Mouse (Mus musculus) MEL (cell line): ENCODE measurements around the gene Ank2. TPM values are rescaled to one million over a fixed set of nuclear protein-coding genes. Genes with fewer than 3 reads are reported as not detected.
"Not testable (repeated sequence)": the region's sequence is repeated elsewhere in the genome, so short reads cannot be mapped to it uniquely, and the experiment has no call there.

Source experiments
- DNase-seq: peaks from one replicate; pipeline ENCODE4 v3.0.0; 2011; ENCODE audit warnings: low read depth, low spot score
- H3K27ac ChIP-seq: 2 replicates; pipeline ENCODE4 v1.5.1; 2012; ENCODE audit warnings: low read depth, mild to moderate bottlenecking, control low read depth, low read length, moderate library complexity; ENCODE audit not compliant: control insufficient read depth
- H3K27me3 ChIP-seq, 2 experiments: fragments of 150-350 bp in 1 of 2; sonication (generic) in 1 of 2; 2 replicates each; pipeline ENCODE4 v1.6.1; 2012; ENCODE audit warnings: low read length in 2 of 2, mild to moderate bottlenecking in 2 of 2, improper control_type of control experiment in 1 of 2, moderate library complexity in 1 of 2; ENCODE audit not compliant: insufficient read depth in 2 of 2, control insufficient read depth in 1 of 2
- H3K36me3 ChIP-seq, 2 experiments: 2 replicates each; pipeline ENCODE4 v1.6.1; 2012 to 2014; ENCODE audit warnings: low read length in 2 of 2, improper control_type of control experiment in 1 of 2, inconsistent platforms in 1 of 2, mild to moderate bottlenecking in 1 of 2; ENCODE audit not compliant: insufficient read depth in 2 of 2, control insufficient read depth in 1 of 2
- H3K4me1 ChIP-seq, 2 experiments: fragments of 150-350 bp in 1 of 2; sonication (generic) in 1 of 2; 2 replicates each; pipeline ENCODE4 v1.6.1; 2012; ENCODE audit warnings: low read length in 2 of 2, improper control_type of control experiment in 1 of 2, mild to moderate bottlenecking in 1 of 2; ENCODE audit not compliant: insufficient read depth in 2 of 2, control insufficient read depth in 1 of 2
- H3K4me3 ChIP-seq, 2 experiments: fragments of 150-350 bp in 1 of 2; sonication (generic) in 1 of 2; 2 replicates each; pipeline ENCODE4 v1.5.1; 2012; ENCODE audit warnings: low read depth in 2 of 2, low read length in 2 of 2, mild to moderate bottlenecking in 2 of 2, moderate library complexity in 2 of 2, control low read depth in 1 of 2, improper control_type of control experiment in 1 of 2; ENCODE audit not compliant: control insufficient read depth in 1 of 2, insufficient read depth in 1 of 2
- H3K79me2 ChIP-seq: 2 replicates; pipeline ENCODE4 v1.6.1; 2012; ENCODE audit warnings: mild to moderate bottlenecking, low read length, moderate library complexity; ENCODE audit not compliant: control insufficient read depth, poor library complexity, insufficient read depth
- H3K9ac ChIP-seq: 2 replicates; pipeline ENCODE4 v1.6.1; 2012; ENCODE audit warnings: low read depth, mild to moderate bottlenecking, control low read depth, low read length, moderate library complexity; ENCODE audit not compliant: control insufficient read depth, poor library complexity, severe bottlenecking
- H3K9me3 ChIP-seq: fragments of 150-350 bp; sonication (generic); replicated peaks from 2 replicates; pipeline ENCODE4 v1.6.1; 2012; ENCODE audit warnings: mild to moderate bottlenecking, low read length, improper control_type of control experiment, moderate library complexity; ENCODE audit not compliant: insufficient read depth
- CHD1 ChIP-seq: IDR thresholded peaks from 2 replicates; pipeline ENCODE4 v1.6.1; 2012; ENCODE audit warnings: low read depth, mild to moderate bottlenecking, inconsistent platforms, low read length, improper control_type of control experiment
- CTCF ChIP-seq, 3 experiments: IDR thresholded peaks in 2 of 3; conservative IDR thresholded peaks in 1 of 3; 2 replicates each; pipeline ENCODE4 v1.5.1; 2011 to 2012; ENCODE audit warnings: low read length in 3 of 3, low read depth in 2 of 3, mild to moderate bottlenecking in 2 of 3, improper control_type of control experiment in 1 of 3, inconsistent platforms in 1 of 3, mixed read lengths in 1 of 3, moderate library complexity in 1 of 3; ENCODE audit not compliant: control insufficient read depth in 1 of 3, insufficient read depth in 1 of 3, poor library complexity in 1 of 3, severe bottlenecking in 1 of 3
- E2F4 ChIP-seq: IDR thresholded peaks from 2 replicates; pipeline ENCODE4 v1.6.1; 2011; ENCODE audit warnings: low read depth, low read length, improper control_type of control experiment, borderline replicate concordance
- EP300 ChIP-seq, 2 experiments: IDR thresholded peaks; 2 replicates each; pipeline ENCODE4 v1.6.1; 2011; ENCODE audit warnings: improper control_type of control experiment in 2 of 2, low read length in 2 of 2, low read depth in 1 of 2, mild to moderate bottlenecking in 1 of 2
- ETS1 ChIP-seq: IDR thresholded peaks from 2 replicates; pipeline ENCODE4 v1.6.1; 2012; ENCODE audit warnings: low read depth, mild to moderate bottlenecking, inconsistent platforms, low read length, improper control_type of control experiment, moderate library complexity
- MAFK ChIP-seq: IDR thresholded peaks from 2 replicates; pipeline ENCODE4 v1.6.1; 2011; ENCODE audit warnings: low read depth, mild to moderate bottlenecking, low read length, improper control_type of control experiment, borderline replicate concordance
- MAX ChIP-seq: IDR thresholded peaks from 2 replicates; pipeline ENCODE4 v1.6.1; 2011; ENCODE audit warnings: low read length, improper control_type of control experiment
- MYC ChIP-seq: IDR thresholded peaks from 2 replicates; pipeline ENCODE4 v1.6.1; 2011; ENCODE audit warnings: low read depth, mild to moderate bottlenecking, low read length, improper control_type of control experiment, moderate library complexity
- POLR2A ChIP-seq, 2 experiments: IDR thresholded peaks; 2 replicates each; pipeline ENCODE4 v1.6.1; 2011 to 2012; ENCODE audit warnings: low read length in 2 of 2, mild to moderate bottlenecking in 2 of 2, control low read depth in 1 of 2, improper control_type of control experiment in 1 of 2, low read depth in 1 of 2, moderate library complexity in 1 of 2; ENCODE audit not compliant: control insufficient read depth in 1 of 2, insufficient read depth in 1 of 2, poor library complexity in 1 of 2
- POLR2AphosphoS5 ChIP-seq: IDR thresholded peaks from 2 replicates; pipeline ENCODE4 v1.6.1; 2012; ENCODE audit warnings: low read depth, borderline replicate concordance, mild to moderate bottlenecking, inconsistent platforms, low read length, moderate library complexity, mixed read lengths
- RAD21 ChIP-seq: IDR thresholded peaks from 2 replicates; pipeline ENCODE4 v1.6.1; 2011; ENCODE audit warnings: mild to moderate bottlenecking, low read depth, low read length, improper control_type of control experiment
- RCOR1 ChIP-seq: IDR thresholded peaks from 2 replicates; pipeline ENCODE4 v1.6.1; 2012; ENCODE audit warnings: low read depth, mild to moderate bottlenecking, inconsistent platforms, low read length, improper control_type of control experiment
- TAL1 ChIP-seq: IDR thresholded peaks from 2 replicates; pipeline ENCODE4 v1.6.1; 2012; ENCODE audit warnings: mild to moderate bottlenecking, inconsistent platforms, low read length, moderate library complexity, mixed read lengths
- TCF12 ChIP-seq: IDR thresholded peaks from 2 replicates; pipeline ENCODE4 v1.6.1; 2014; ENCODE audit warnings: low read depth, mild to moderate bottlenecking, inconsistent platforms, low read length, improper control_type of control experiment, moderate library complexity
- USF2 ChIP-seq, 2 experiments: IDR thresholded peaks; 2 replicates each; pipeline ENCODE4 v1.6.1; 2011 to 2012; ENCODE audit warnings: improper control_type of control experiment in 2 of 2, low read length in 2 of 2, borderline replicate concordance in 1 of 2, inconsistent platforms in 1 of 2, low read depth in 1 of 2, mild to moderate bottlenecking in 1 of 2; ENCODE audit not compliant: insufficient read depth in 1 of 2
- ZC3H11A ChIP-seq: IDR thresholded peaks from 2 replicates; pipeline ENCODE4 v1.6.1; 2012; ENCODE audit warnings: low read depth, mild to moderate bottlenecking, inconsistent platforms, low read length, improper control_type of control experiment
- ZKSCAN1 ChIP-seq: IDR thresholded peaks from 2 replicates; pipeline ENCODE4 v1.6.1; 2012; ENCODE audit warnings: low read depth, mild to moderate bottlenecking, inconsistent platforms, low read length, improper control_type of control experiment, moderate library complexity
- ZNF384 ChIP-seq: IDR thresholded peaks from 2 replicates; pipeline ENCODE4 v1.6.1; 2012; ENCODE audit warnings: low read depth, mild to moderate bottlenecking, inconsistent platforms, low read length, improper control_type of control experiment
- polyA plus RNA-seq, 2 experiments: library from polyadenylated mRNA; stranded (reverse) in 1 of 2; unstranded in 1 of 2; fragments of >175 nt in 1 of 2; fragments of >200 nt in 1 of 2; gene quantifications; 2 replicates each; pipeline versions ENCODE4 v1.2.1 to v1.2.4; 2012; ENCODE audit warnings: low replicate concordance in 2 of 2, low read depth in 1 of 2; ENCODE audit not compliant: insufficient read length in 2 of 2, insufficient read depth in 1 of 2, missing spikeins in 1 of 2
- total RNA-seq: library from RNA; depleted of rRNA; stranded (reverse); fragments of 300-350 nt; gene quantifications from 2 replicates; pipeline ENCODE4 v1.2.3, GENCODE M21; 2012

Gene Ank2
- total and polyA plus RNA-seq, 3 experiments, result 2.7 to 4.5 TPM; not detected in 1

DNA sequence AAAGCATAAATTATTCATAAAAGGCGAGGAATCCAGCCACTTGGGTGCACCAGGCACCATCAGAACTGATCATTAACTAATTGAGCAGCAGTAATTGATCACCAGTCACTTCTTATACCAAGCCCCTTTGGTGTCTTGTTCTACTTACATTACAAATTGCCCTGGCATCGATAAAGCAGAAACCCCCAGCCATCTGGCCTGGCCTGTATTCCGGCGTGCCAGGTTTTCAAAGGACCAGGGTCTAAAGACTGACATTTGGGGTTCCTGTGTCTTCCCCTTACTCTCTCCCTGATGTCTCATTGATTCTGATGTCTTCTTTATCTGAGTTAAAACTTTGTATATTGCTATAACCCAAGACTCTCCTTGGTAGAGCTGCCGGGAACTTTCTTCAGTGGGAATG, 98.2 kb downstream of the Ank2 start:
- no peaks in the 10 kb centered on the region for H3K4me1 ChIP-seq
- DNase-seq, result no peak
- H3K9me3 ChIP-seq, result no peaks in the 10 kb centered on the region
- H3K27me3 ChIP-seq, result no peaks in the 10 kb centered on the region
- H3K79me2 ChIP-seq, result no peaks in the 10 kb centered on the region
- H3K4me3 ChIP-seq, result no peak overlapping the region
- TF ChIP-seq MAFK (no peak), TAL1 (no peak), EP300 (IDR thresholded peaks at IDR 0.05; ENCODE audit: low read depth in 1 of 2, low read length in 2 of 2) (no peak), USF2 (IDR thresholded peaks at IDR 0.05; ENCODE audit: borderline replicate concordance in 1 of 2, insufficient read depth in 1 of 2, low read depth in 1 of 2, low read length in 2 of 2) (no peak)
- TF ChIP-seq, all 39 proteins: peak for 0
- Histone ChIP-seq H3K27ac (no peak overlapping the region), H3K9ac (no peak overlapping the region), H3K36me3 (no peaks in the 10 kb centered on the region)

GRCm38 (mm10) chr3:127400468-127400867, 98.7 kb downstream of the Ank2 start:
- H3K36me3 ChIP-seq, H3K27me3 ChIP-seq, DNase-seq, H3K9ac ChIP-seq, H3K4me3 ChIP-seq, H3K4me1 ChIP-seq, H3K27ac ChIP-seq, H3K79me2 ChIP-seq, H3K9me3 ChIP-seq: not testable (repeated sequence)

- no peak overlapping the region for H3K4me3 ChIP-seq
- H3K4me1 ChIP-seq, result no peaks in the 10 kb centered on the region
- H3K9me3 ChIP-seq, result no peaks in the 10 kb centered on the region
- no peak overlapping the region for H3K27ac ChIP-seq
- no peaks in the 10 kb centered on the region for H3K79me2 ChIP-seq
- no peaks in the 10 kb centered on the region for H3K36me3 ChIP-seq
- H3K27me3 ChIP-seq, result no peaks in the 10 kb centered on the region
- TF ChIP-seq E2F4 (no peak), POLR2AphosphoS5 (no peak), USF2 (IDR thresholded peaks at IDR 0.05; ENCODE audit: borderline replicate concordance in 1 of 2, insufficient read depth in 1 of 2, low read depth in 1 of 2, low read length in 2 of 2) (no peak), TCF12 (no peak), CTCF (IDR thresholded peaks at IDR 0.05 in 2 of 3, conservative IDR thresholded peaks at IDR 0.05 in 1 of 3; ENCODE audit: control insufficient read depth in 1 of 3, insufficient read depth in 1 of 3, low read depth in 2 of 3, low read length in 3 of 3, poor library complexity in 1 of 3, severe bottlenecking in 1 of 3) (no peak), CHD1 (no peak), MAX (no peak), MYC (no peak), RCOR1 (no peak), POLR2A (IDR thresholded peaks at IDR 0.05; ENCODE audit: control insufficient read depth in 1 of 2, insufficient read depth in 1 of 2, low read depth in 1 of 2, low read length in 2 of 2, poor library complexity in 1 of 2) (no peak), ETS1 (no peak), EP300 (IDR thresholded peaks at IDR 0.05; ENCODE audit: low read depth in 1 of 2, low read length in 2 of 2) (no peak), ZKSCAN1 (no peak), MAFK (no peak), RAD21 (no peak), ZNF384 (no peak), ZC3H11A (no peak)
- TF ChIP-seq, all 39 proteins: peak for 0
- no peak overlapping the region for H3K9ac ChIP-seq
- DNase-seq, result no peak
Measured at GRCm38 (mm10) chr3:127397774-127398173, 101.4 kb downstream of the Ank2 start.
